Mouse (Mus musculus): Measurements from ENCODE around the gene Cr1l. TPM values are rescaled to one million over a fixed set of nuclear protein-coding genes. Genes with fewer than 3 reads are reported as not detected.

Cr1l gene
- polyA plus RNA-seq (2017; shearing (Covaris generic)) = 219 TPM

GRCm38 (mm10) chr1:195130953-195131674 lies at the start of gene Cr1l:
Gene Cr1l (minus strand): TSS chr1:195131586.

GRCm38 (mm10) chr1:195175980-195176931 lies 44.9 kb upstream of the Cr1l start, which contains the start of gene Cr2:
Gene Cr2 (minus strand): TSS chr1:195176716.

DNA sequence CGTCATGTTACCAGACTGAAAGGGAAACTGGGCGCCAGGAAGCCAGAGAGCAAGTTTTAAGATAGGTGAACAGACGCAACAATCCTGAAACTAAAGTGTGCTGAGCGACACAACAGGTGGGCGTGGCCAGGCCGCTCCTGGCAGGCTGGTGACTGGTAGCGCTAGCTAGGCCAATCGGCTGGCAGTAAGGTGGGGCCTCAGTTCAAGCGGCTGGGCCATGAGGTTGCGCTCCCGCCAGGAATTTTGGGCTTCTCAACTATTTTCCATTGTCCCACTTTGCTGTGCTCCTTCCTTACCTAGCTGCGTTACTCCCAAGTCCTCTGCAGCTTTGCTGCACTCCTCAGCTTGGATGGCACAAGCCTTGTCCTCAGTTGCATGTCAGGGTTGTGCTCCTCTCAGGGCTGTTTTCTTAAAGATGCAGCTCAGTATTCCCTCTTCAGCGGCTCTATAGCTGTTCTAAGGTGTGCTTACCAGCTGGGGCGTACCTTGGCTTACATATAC lies 39.1 kb downstream of the Cr1l start, which contains the start of gene Cd46:
Gene Cd46 (minus strand): TSS at position 30 of the 501 bp plus-strand sequence.

Other genes starting within 250 kb of the Cr1l start
- gene Cd34, start 192.8 kb downstream of the Cr1l start, polyA plus RNA-seq (2017; shearing (Covaris generic)) = not detected
- gene Cd46, start 39.3 kb downstream of the Cr1l start, polyA plus RNA-seq (2017; shearing (Covaris generic)) = 4.7 TPM
- 1.5 TPM for gene Cr2, start 45.1 kb upstream of the Cr1l start, polyA plus RNA-seq (2017; shearing (Covaris generic))